Mouse (Mus musculus): Measurements from ENCODE around the gene Hk2. TPM values are rescaled to one million over a fixed set of nuclear protein-coding genes. Genes with fewer than 3 reads are reported as not detected.

Hk2 gene
- polyA plus RNA-seq, 1 experiment from 2014 or later, result 4.8 TPM

GRCm38 (mm10) chr6:82798202-82798737, 24.0 kb upstream of the Hk2 start:
- H3K4me2 ChIP-seq (ENCODE audit: low read length), result no peak overlapping the region
- no peak overlapping the region for H3K9ac ChIP-seq (replicated peaks; ENCODE audit: low read depth, low read length)
- WGBS, result 76% methylated on average over 3 of the region's 3 CpGs
- no peak for ATAC-seq
- no peaks in the 10 kb centered on the region for H3K9me3 ChIP-seq (ENCODE audit: control insufficient read depth, low read length)
- H3K27me3 ChIP-seq (replicated peaks; ENCODE audit: control insufficient read depth, insufficient read depth, low read length), result no peaks in the 10 kb centered on the region
- no peak overlapping the region for H3K4me3 ChIP-seq (replicated peaks; ENCODE audit: low read length)
- no peak overlapping the region for H3K27ac ChIP-seq (ENCODE audit: low read length)
- H3K4me1 ChIP-seq (replicated peaks; ENCODE audit: control insufficient read depth, insufficient read depth, low read length), result no peaks in the 10 kb centered on the region
- no peaks in the 10 kb centered on the region for H3K36me3 ChIP-seq (ENCODE audit: control insufficient read depth, insufficient read depth)

GRCm38 (mm10) chr6:82797300-82797839, 23.1 kb upstream of the Hk2 start:
- H3K36me3 ChIP-seq (ENCODE audit: control insufficient read depth, insufficient read depth), result no peaks in the 10 kb centered on the region
- WGBS, result 40% methylated on average over 5 of the region's 5 CpGs

GRCm38 (mm10) chr6:82790864-82791263, 16.6 kb upstream of the Hk2 start:
- Histone ChIP-seq H3K27ac (ENCODE audit: low read length) (no peak overlapping the region), H3K36me3 (ENCODE audit: control insufficient read depth, insufficient read depth) (no peaks in the 10 kb centered on the region), H3K4me3 (replicated peaks; ENCODE audit: low read length) (no peak overlapping the region), H3K9me3 (ENCODE audit: control insufficient read depth, low read length) (no peaks in the 10 kb centered on the region), H3K9ac (replicated peaks; ENCODE audit: low read depth, low read length) (no peak overlapping the region), H3K27me3 (replicated peaks; ENCODE audit: control insufficient read depth, insufficient read depth, low read length) (no peaks in the 10 kb centered on the region), H3K4me2 (ENCODE audit: low read length) (no peak overlapping the region), H3K4me1 (replicated peaks; ENCODE audit: control insufficient read depth, insufficient read depth, low read length) (no peaks in the 10 kb centered on the region)
- ATAC-seq, result no peak
- WGBS, result 83% methylated on average over 2 of the region's 2 CpGs

More at GRCm38 (mm10) chr6:82797300-82797839, 23.1 kb upstream of the Hk2 start:
- Histone ChIP-seq H3K4me2 (ENCODE audit: low read length) (no peak overlapping the region), H3K9me3 (ENCODE audit: control insufficient read depth, low read length) (no peaks in the 10 kb centered on the region), H3K27me3 (replicated peaks; ENCODE audit: control insufficient read depth, insufficient read depth, low read length) (no peaks in the 10 kb centered on the region), H3K9ac (replicated peaks; ENCODE audit: low read depth, low read length) (no peak overlapping the region), H3K4me3 (replicated peaks; ENCODE audit: low read length) (no peak overlapping the region), H3K4me1 (replicated peaks; ENCODE audit: control insufficient read depth, insufficient read depth, low read length) (no peaks in the 10 kb centered on the region), H3K27ac (ENCODE audit: low read length) (no peak overlapping the region)
- no peak for ATAC-seq

- Histone ChIP-seq H3K9me3 (ENCODE audit: control insufficient read depth, low read length) (no peaks in the 10 kb centered on the region), H3K4me3 (replicated peaks; ENCODE audit: low read length) (no peak overlapping the region), H3K4me1 (replicated peaks; ENCODE audit: control insufficient read depth, insufficient read depth, low read length) (no peaks in the 10 kb centered on the region), H3K36me3 (ENCODE audit: control insufficient read depth, insufficient read depth) (no peaks in the 10 kb centered on the region), H3K4me2 (ENCODE audit: low read length) (no peak overlapping the region), H3K9ac (replicated peaks; ENCODE audit: low read depth, low read length) (no peak overlapping the region), H3K27ac (ENCODE audit: low read length) (no peak overlapping the region), H3K27me3 (replicated peaks; ENCODE audit: control insufficient read depth, insufficient read depth, low read length) (no peaks in the 10 kb centered on the region)
- ATAC-seq, result no peak
- WGBS, result 60% methylated on average over 4 of the region's 4 CpGs
Measured at GRCm38 (mm10) chr6:82783906-82784305, 9.7 kb upstream of the Hk2 start.

GRCm38 (mm10) chr6:82780802-82781393, 6.6 kb upstream of the Hk2 start:
- Histone ChIP-seq H3K27ac (ENCODE audit: low read length) (no peak overlapping the region), H3K9ac (replicated peaks; ENCODE audit: low read depth, low read length) (no peak overlapping the region), H3K4me2 (ENCODE audit: low read length) (no peak overlapping the region), H3K4me3 (replicated peaks; ENCODE audit: low read length) (no peak overlapping the region), H3K36me3 (ENCODE audit: control insufficient read depth, insufficient read depth) (no peaks in the 10 kb centered on the region), H3K9me3 (ENCODE audit: control insufficient read depth, low read length) (no peaks in the 10 kb centered on the region), H3K27me3 (replicated peaks; ENCODE audit: control insufficient read depth, insufficient read depth, low read length) (no peaks in the 10 kb centered on the region), H3K4me1 (replicated peaks; ENCODE audit: control insufficient read depth, insufficient read depth, low read length) (no peaks in the 10 kb centered on the region)
- 49% methylated on average over 8 of the region's 8 CpGs for WGBS
- no peak for ATAC-seq

- no peaks in the 10 kb centered on the region for H3K9me3 ChIP-seq (ENCODE audit: control insufficient read depth, low read length)
- 63% methylated on average over 4 of the region's 4 CpGs for WGBS
Measured at GRCm38 (mm10) chr6:82780369-82780768, 6.1 kb upstream of the Hk2 start.

GRCm38 (mm10) chr6:82777124-82777654, 2.9 kb upstream of the Hk2 start:
- H3K4me3 ChIP-seq (replicated peaks; ENCODE audit: low read length), result no peak overlapping the region
- H3K9me3 ChIP-seq (ENCODE audit: control insufficient read depth, low read length), result no peaks in the 10 kb centered on the region
- peaks cover 8% of the 10 kb centered on the region; the same call in 1 of the 2 replicates for H3K4me1 ChIP-seq (replicated peaks; ENCODE audit: control insufficient read depth, insufficient read depth, low read length)
- no peak overlapping the region for H3K9ac ChIP-seq (replicated peaks; ENCODE audit: low read depth, low read length)
- H3K36me3 ChIP-seq (ENCODE audit: control insufficient read depth, insufficient read depth), result no peaks in the 10 kb centered on the region
- no peak overlapping the region for H3K4me2 ChIP-seq (ENCODE audit: low read length)
- H3K27me3 ChIP-seq (replicated peaks; ENCODE audit: control insufficient read depth, insufficient read depth, low read length), result 0 out of 2 replicates have a peak, but pooled peaks cover 6% of the 10 kb centered on the region
- ATAC-seq, result no peak
- no peak overlapping the region for H3K27ac ChIP-seq (ENCODE audit: low read length)
- 94% methylated on average over 4 of the region's 4 CpGs for WGBS

More at GRCm38 (mm10) chr6:82780369-82780768, 6.1 kb upstream of the Hk2 start:
- Histone ChIP-seq H3K4me3 (replicated peaks; ENCODE audit: low read length) (no peak overlapping the region), H3K9ac (replicated peaks; ENCODE audit: low read depth, low read length) (no peak overlapping the region), H3K27me3 (replicated peaks; ENCODE audit: control insufficient read depth, insufficient read depth, low read length) (0 out of 2 replicates have a peak, but pooled peaks cover 2% of the 10 kb centered on the region), H3K36me3 (ENCODE audit: control insufficient read depth, insufficient read depth) (no peaks in the 10 kb centered on the region), H3K27ac (ENCODE audit: low read length) (no peak overlapping the region), H3K4me2 (ENCODE audit: low read length) (no peak overlapping the region), H3K4me1 (replicated peaks; ENCODE audit: control insufficient read depth, insufficient read depth, low read length) (no peaks in the 10 kb centered on the region)
- no peak for ATAC-seq

- Histone ChIP-seq H3K27ac (ENCODE audit: low read length) (no peak overlapping the region), H3K9ac (replicated peaks; ENCODE audit: low read depth, low read length) (no peak overlapping the region), H3K4me2 (ENCODE audit: low read length) (no peak overlapping the region), H3K9me3 (ENCODE audit: control insufficient read depth, low read length) (no peaks in the 10 kb centered on the region), H3K4me1 (replicated peaks; ENCODE audit: control insufficient read depth, insufficient read depth, low read length) (peaks cover 8% of the 10 kb centered on the region; the same call in 1 of the 2 replicates), H3K36me3 (ENCODE audit: control insufficient read depth, insufficient read depth) (no peaks in the 10 kb centered on the region), H3K27me3 (replicated peaks; ENCODE audit: control insufficient read depth, insufficient read depth, low read length) (0 out of 2 replicates have a peak, but pooled peaks cover 6% of the 10 kb centered on the region), H3K4me3 (replicated peaks; ENCODE audit: low read length) (no peak overlapping the region)
- no peak for ATAC-seq
- 87% methylated on average over 6 of the region's 6 CpGs for WGBS
Measured at GRCm38 (mm10) chr6:82775386-82775785, 1.1 kb upstream of the Hk2 start.

GRCm38 (mm10) chr6:82773261-82774131, 758 bp downstream of the Hk2 start:
- H3K9me3 ChIP-seq (ENCODE audit: control insufficient read depth, low read length), result no peaks in the 10 kb centered on the region
- peak overlapping the region; percentile 51 for H3K9ac ChIP-seq (replicated peaks; ENCODE audit: low read depth, low read length)
- H3K4me2 ChIP-seq (ENCODE audit: low read length), result peak overlapping the region; percentile 98
- 0% methylated on average over 68 of the region's 68 CpGs for WGBS
- ATAC-seq, result peak; percentile 50
- H3K27me3 ChIP-seq (replicated peaks; ENCODE audit: control insufficient read depth, insufficient read depth, low read length), result 0 out of 2 replicates have a peak, but pooled peaks cover 6% of the 10 kb centered on the region
- no peaks in the 10 kb centered on the region for H3K36me3 ChIP-seq (ENCODE audit: control insufficient read depth, insufficient read depth)
- H3K4me3 ChIP-seq (replicated peaks; ENCODE audit: low read length), result peak overlapping the region; percentile 58
- H3K4me1 ChIP-seq (replicated peaks; ENCODE audit: control insufficient read depth, insufficient read depth, low read length), result peaks cover 8% of the 10 kb centered on the region; the same call in 1 of the 2 replicates
- no peak overlapping the region for H3K27ac ChIP-seq (ENCODE audit: low read length)
